Mouse (Mus musculus) testis, adult 2 months (tissue): ENCODE results near the gene Myo3a.

Experiments
- CTCF ChIP-seq: fragments of 200-500 bp; IDR thresholded peaks from 2 replicates; pipeline ENCODE4 v1.5.1; 2012; ENCODE audit warnings: low read depth, mild to moderate bottlenecking, inconsistent platforms, low read length, moderate library complexity; ENCODE audit not compliant: control insufficient read depth, insufficient read depth, insufficient replicate concordance
- POLR2A ChIP-seq: fragments of 200-500 bp; IDR thresholded peaks from 2 replicates; pipeline ENCODE4 v1.6.1; 2012; ENCODE audit warnings: low read depth, mild to moderate bottlenecking, inconsistent platforms, low read length, moderate library complexity; ENCODE audit not compliant: control insufficient read depth

GRCm38 (mm10) chr2:22548421-22548820 lies 321.1 kb downstream of the Myo3a start:
- no peak for TF ChIP-seq CTCF
- no peak for TF ChIP-seq POLR2A
